In the genomic region with DNA sequence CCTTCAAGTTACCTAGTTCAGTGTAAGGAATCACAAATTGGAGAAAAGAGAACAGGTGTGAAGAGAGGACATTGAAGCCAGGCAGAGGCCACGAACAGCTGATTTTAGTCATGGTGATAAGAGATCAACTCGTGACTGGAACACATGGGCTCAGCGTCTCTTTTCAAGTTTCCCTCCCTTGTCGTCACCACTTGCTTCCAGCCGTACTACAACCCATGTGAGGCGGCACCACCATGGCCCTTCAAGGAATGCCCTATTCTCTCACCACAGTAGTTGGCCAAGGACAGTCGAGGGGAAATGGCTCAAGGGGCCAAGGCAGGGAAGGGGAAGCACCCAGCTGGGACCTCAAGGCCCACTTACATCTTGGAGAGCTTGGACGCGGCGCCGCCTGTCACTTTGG, we compare ENCODE assay signal across 8 mouse cellular contexts. TPM values are rescaled to one million over a fixed set of nuclear protein-coding genes. Genes with fewer than 3 reads are reported as not detected.
DNase-seq lines count a peak whose midpoint lies in the region; ATAC-seq and TF ChIP-seq lines count a peak whose summit lies in the region.

No protein-coding gene starts in this region.

- WGBS in heart, embryonic 14.5 days = under 1% methylated on average over 11 of the region's 11 CpGs
- 0% methylated on average over 11 of the region's 11 CpGs for WGBS in forebrain, embryonic 10.5 days
- under 1% methylated on average over 11 of the region's 11 CpGs for WGBS in midbrain, postnatal 0 days

- TF ChIP-seq CTCF in midbrain, postnatal 0 days (IDR thresholded peaks at IDR 0.05) = no peak

- peaks cover 47% of the 10 kb centered on the region for H3K36me3 ChIP-seq in heart, embryonic 14.5 days (ENCODE audit: control insufficient read depth, insufficient read depth, low read length)
- peaks cover 49% of the 10 kb centered on the region for H3K36me3 ChIP-seq in forebrain, embryonic 10.5 days (replicated peaks)
- H3K36me3 ChIP-seq in midbrain, postnatal 0 days (ENCODE audit: insufficient read depth, low read length) = peaks cover 27% of the 10 kb centered on the region

- H3K4me3 ChIP-seq in heart, embryonic 14.5 days (ENCODE audit: control insufficient read depth in 1 of 2, insufficient read depth in 1 of 2, low read depth in 1 of 2, low read length in 2 of 2) = peak overlapping the region; percentile 64 to 89
- H3K4me3 ChIP-seq in forebrain, embryonic 10.5 days = peak overlapping the region; percentile 93
- peak overlapping the region; percentile 56 for H3K4me3 ChIP-seq in midbrain, postnatal 0 days (ENCODE audit: low read depth, low read length)

- peak overlapping the region; percentile 98 for H3K4me2 ChIP-seq in heart, embryonic 14.5 days (ENCODE audit: low read length)
- H3K4me2 ChIP-seq in midbrain, postnatal 0 days (ENCODE audit: low read depth, low read length, poor library complexity, severe bottlenecking) = peak overlapping the region; percentile 69

- no peaks in the 10 kb centered on the region for H3K27me3 ChIP-seq in heart, embryonic 14.5 days (ENCODE audit: control insufficient read depth, insufficient read depth, low read length)
- H3K27me3 ChIP-seq in forebrain, embryonic 10.5 days (ENCODE audit: poor library complexity, severe bottlenecking) = no peaks in the 10 kb centered on the region
- H3K27me3 ChIP-seq in midbrain, postnatal 0 days (ENCODE audit: insufficient read depth, low read length) = no peaks in the 10 kb centered on the region

- H3K4me1 ChIP-seq in heart, embryonic 14.5 days (ENCODE audit: control insufficient read depth in 2 of 2, insufficient read depth in 2 of 2, low read length in 2 of 2) = peaks cover 11 to 33% of the 10 kb centered on the region in 2 experiments
- H3K4me1 ChIP-seq in forebrain, embryonic 10.5 days = peaks cover 56% of the 10 kb centered on the region
- H3K4me1 ChIP-seq in midbrain, postnatal 0 days (ENCODE audit: insufficient read depth, low read length) = peaks cover 13% of the 10 kb centered on the region

- H3K9me3 ChIP-seq in heart, embryonic 14.5 days (ENCODE audit: control insufficient read depth, low read length) = no peaks in the 10 kb centered on the region
- no peaks in the 10 kb centered on the region for H3K9me3 ChIP-seq in forebrain, embryonic 10.5 days
- no peaks in the 10 kb centered on the region for H3K9me3 ChIP-seq in midbrain, postnatal 0 days (ENCODE audit: low read length)

- ATAC-seq in heart, embryonic 14.5 days (ENCODE audit: insufficient number of reproducible peaks, insufficient read depth, low FRiP score, low read depth) = no peak
- peak; percentile 22; the same call in 1 of the 2 replicates for ATAC-seq in midbrain, postnatal 0 days (ENCODE audit: low FRiP score)

- H3K27ac ChIP-seq in heart, embryonic 14.5 days (replicated peaks in 1 of 2; ENCODE audit: control insufficient read depth in 1 of 2, insufficient read depth in 1 of 2, low read depth in 2 of 2, low read length in 2 of 2) = peak overlapping the region; percentile 43 to 72; a peak in 3 of 4 replicates
- peak overlapping the region; percentile 97 for H3K27ac ChIP-seq in forebrain, embryonic 10.5 days
- peak overlapping the region; percentile 87 for H3K27ac ChIP-seq in midbrain, postnatal 0 days (ENCODE audit: low read depth, low read length)

- H3K9ac ChIP-seq in heart, embryonic 14.5 days (ENCODE audit: low read length) = peak overlapping the region; percentile 94
- H3K9ac ChIP-seq in midbrain, postnatal 0 days (replicated peaks; ENCODE audit: low read length, poor library complexity, severe bottlenecking) = peak overlapping the region; percentile 59

- DNase-seq in heart, adult 9 months (ENCODE audit: low spot score in 2 of 2) = no peak
- DNase-seq in MN1 (ENCODE audit: low spot score) = peak; percentile 62
- peak; percentile 47 for DNase-seq in forebrain, embryonic 10.5 days (ENCODE audit: extremely low spot score, low spot score)
- DNase-seq in kidney, postnatal 10 days = peak; percentile 38
- peak; percentile 36 for DNase-seq in midbrain, postnatal 0 days (ENCODE audit: low spot score)
- DNase-seq in frontal cortex, adult 2 months (ENCODE audit: extremely low spot score in 1 of 2, low spot score in 1 of 2) = no peak
- DNase-seq in left cerebral cortex, adult 18-20 months (ENCODE audit: low spot score in 2 of 2) = no peak

RNA-seq across cellular contexts. Expression of gene Arpc5l, which starts 0.8 kb away (rescaled TPM):
- polyA plus RNA-seq in heart, embryonic 14.5 days (2014; fragmentation: Nextera tagmentation; extraction: Ambion mirVana) = 82.8 and 85.4 TPM in 2 replicates
- 126 and 131 TPM in 2 replicates for polyA plus RNA-seq in forebrain, embryonic 10.5 days (2016; fragmentation: Nextera tagmentation; extraction: Ambion mirVana)
- 62.6 and 63.2 TPM in 2 replicates for total RNA-seq in midbrain, postnatal 0 days (2014; rRNA removed)
- 162 and 177 TPM in 2 replicates for polyA plus RNA-seq in midbrain, postnatal 0 days (2015; fragmentation: Nextera tagmentation; extraction: Ambion mirVana)
- 110 and 113 TPM in 2 replicates for polyA plus RNA-seq in frontal cortex, adult 2 months (2012; rRNA removed)
- total RNA-seq in left cerebral cortex, adult 18-20 months (2021) = 100 to 1,000 TPM; 102 to 109 TPM

RNA-seq across cellular contexts. Expression of gene Rpl35, which starts 1.1 kb away (rescaled TPM):
- polyA plus RNA-seq in heart, embryonic 14.5 days (2014; fragmentation: Nextera tagmentation; extraction: Ambion mirVana) = 608 and 670 TPM in 2 replicates
- 1,010 and 1,015 TPM in 2 replicates for polyA plus RNA-seq in forebrain, embryonic 10.5 days (2016; fragmentation: Nextera tagmentation; extraction: Ambion mirVana)
- 82.4 and 110 TPM in 2 replicates for total RNA-seq in midbrain, postnatal 0 days (2014; rRNA removed)
- polyA plus RNA-seq in midbrain, postnatal 0 days (2015; fragmentation: Nextera tagmentation; extraction: Ambion mirVana) = 566 and 596 TPM in 2 replicates
- 260 and 302 TPM in 2 replicates for polyA plus RNA-seq in frontal cortex, adult 2 months (2012; rRNA removed)
- total RNA-seq in left cerebral cortex, adult 18-20 months (2021) = 100 to 1,000 TPM; 265 to 280 TPM

RNA-seq across cellular contexts. Expression of gene Wdr38, which starts 7.1 kb away (rescaled TPM):
- polyA plus RNA-seq in heart, embryonic 14.5 days (2014; fragmentation: Nextera tagmentation; extraction: Ambion mirVana) = 0.75 and 0.96 TPM in 2 replicates
- 1.7 and 1.9 TPM in 2 replicates for polyA plus RNA-seq in forebrain, embryonic 10.5 days (2016; fragmentation: Nextera tagmentation; extraction: Ambion mirVana)
- total RNA-seq in midbrain, postnatal 0 days (2014; rRNA removed) = 0.71 and 3.4 TPM in 2 replicates
- polyA plus RNA-seq in midbrain, postnatal 0 days (2015; fragmentation: Nextera tagmentation; extraction: Ambion mirVana) = 0.49 and 0.72 TPM in 2 replicates
- 1.00 and 1.3 TPM in 2 replicates for polyA plus RNA-seq in frontal cortex, adult 2 months (2012; rRNA removed)
- under 1 TPM; 0.44 to 0.47 TPM for total RNA-seq in left cerebral cortex, adult 18-20 months (2021)

Comparison
In these comparisons a context has a peak if more than half of its experiments do, and no peak if none do; other contexts are left out.
1. DNase-seq: peak in MN1 (single experiment), forebrain, embryonic 10.5 days (single experiment), kidney, postnatal 10 days (single experiment) and midbrain, postnatal 0 days (single experiment); none in heart, adult 9 months (0 of 2), frontal cortex, adult 2 months (0 of 2) and left cerebral cortex, adult 18-20 months (0 of 2).
2. Peak in every context shown above with its lines, with median percentiles within 50 percentile points of each other: H3K27ac ChIP-seq and H3K4me3 ChIP-seq.